Mouse (Mus musculus): Measurements from ENCODE around the gene St6gal1. TPM values are rescaled to one million over a fixed set of nuclear protein-coding genes. Genes with fewer than 3 reads are reported as not detected.

St6gal1 gene
- polyA plus RNA-seq, 1 experiment from 2014 or later, result 19.3 TPM

DNA sequence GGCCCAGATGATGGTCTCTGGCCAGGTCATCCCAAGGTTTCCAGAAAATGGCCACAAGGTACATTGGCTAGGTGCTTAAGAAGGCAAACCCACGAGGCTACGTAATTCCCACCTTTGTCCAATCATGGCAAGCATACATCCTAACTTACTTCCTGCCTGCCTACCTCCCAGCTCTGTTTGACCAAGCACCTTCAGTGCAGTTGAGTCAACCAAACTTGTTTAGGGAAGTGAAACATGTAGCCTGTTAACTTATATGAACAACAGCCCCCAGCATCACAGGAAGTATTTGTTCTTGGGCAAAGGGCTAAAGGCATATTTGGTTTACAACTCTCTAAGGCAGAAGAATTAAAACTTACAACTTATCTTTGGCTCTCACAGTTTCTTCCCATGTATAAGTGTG is 38.7 kb upstream of the St6gal1 start:
- Histone ChIP-seq H3K27ac (ENCODE audit: low read length) (no peak overlapping the region), H3K9ac (ENCODE audit: low read depth, low read length) (no peak overlapping the region), H3K4me2 (ENCODE audit: low read length) (no peak overlapping the region), H3K27me3 (ENCODE audit: control insufficient read depth, insufficient read depth, low read depth, low read length) (no peaks in the 10 kb centered on the region), H3K36me3 (ENCODE audit: control insufficient read depth, insufficient read depth, low read length) (no peaks in the 10 kb centered on the region), H3K4me1 (ENCODE audit: control insufficient read depth, insufficient read depth, low read length) (no peaks in the 10 kb centered on the region), H3K9me3 (replicated peaks; ENCODE audit: control insufficient read depth, low read length, poor library complexity, severe bottlenecking) (no peaks in the 10 kb centered on the region; the same call in 1 of the 2 replicates), H3K4me3 (ENCODE audit: low read depth, low read length) (no peak overlapping the region)
- WGBS, result 93% methylated on average over 2 of the region's 2 CpGs
- no peak for ATAC-seq

DNA sequence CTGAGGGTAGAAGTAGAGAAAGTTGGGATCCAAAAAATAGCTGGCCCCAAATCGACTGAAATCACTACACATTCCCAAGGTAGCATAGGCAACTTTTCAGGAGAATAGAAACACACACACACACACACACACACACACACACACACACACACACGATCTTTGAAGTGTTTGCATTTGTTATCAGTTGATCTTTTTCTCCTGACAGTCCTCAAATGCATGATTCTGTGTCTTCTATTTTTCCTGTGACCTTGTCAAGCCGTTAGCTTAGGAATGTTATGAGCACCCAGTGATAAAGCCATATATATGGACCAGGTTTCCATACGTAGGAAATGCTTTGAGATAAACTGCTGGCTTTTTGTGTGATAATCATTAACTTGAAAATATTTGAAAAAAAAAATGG is 38.1 kb upstream of the St6gal1 start:
- Histone ChIP-seq H3K9ac (ENCODE audit: low read depth, low read length) (no peak overlapping the region), H3K4me1 (ENCODE audit: control insufficient read depth, insufficient read depth, low read length) (no peaks in the 10 kb centered on the region), H3K27me3 (ENCODE audit: control insufficient read depth, insufficient read depth, low read depth, low read length) (no peaks in the 10 kb centered on the region), H3K4me3 (ENCODE audit: low read depth, low read length) (no peak overlapping the region), H3K36me3 (ENCODE audit: control insufficient read depth, insufficient read depth, low read length) (no peaks in the 10 kb centered on the region), H3K27ac (ENCODE audit: low read length) (no peak overlapping the region), H3K9me3 (replicated peaks; ENCODE audit: control insufficient read depth, low read length, poor library complexity, severe bottlenecking) (no peaks in the 10 kb centered on the region; the same call in 1 of the 2 replicates), H3K4me2 (ENCODE audit: low read length) (no peak overlapping the region)
- no peak for ATAC-seq
- WGBS, result 70% methylated on average over 4 of the region's 4 CpGs

DNA sequence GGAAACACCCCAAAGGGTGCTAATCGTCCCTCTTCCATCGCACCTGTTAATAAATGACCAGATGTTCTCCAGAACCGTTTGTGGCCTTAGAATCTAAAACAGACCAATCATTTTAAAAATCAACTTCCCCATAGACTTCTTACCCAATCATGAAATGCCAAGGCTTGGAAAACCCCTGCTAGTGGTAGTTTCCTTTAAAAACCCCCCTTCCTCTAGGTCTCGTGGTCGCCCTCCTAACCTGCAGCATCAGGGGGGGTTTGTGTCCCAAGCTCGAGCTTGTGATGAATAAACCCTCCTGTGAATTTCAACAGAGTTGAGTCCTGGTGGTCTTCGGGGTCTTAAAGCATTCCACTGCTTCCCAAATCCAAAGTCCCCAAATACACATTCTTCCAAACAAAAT is 36.6 kb upstream of the St6gal1 start:
- ATAC-seq, result no peak
- H3K4me1 ChIP-seq (ENCODE audit: control insufficient read depth, insufficient read depth, low read length), result no peaks in the 10 kb centered on the region

DNA sequence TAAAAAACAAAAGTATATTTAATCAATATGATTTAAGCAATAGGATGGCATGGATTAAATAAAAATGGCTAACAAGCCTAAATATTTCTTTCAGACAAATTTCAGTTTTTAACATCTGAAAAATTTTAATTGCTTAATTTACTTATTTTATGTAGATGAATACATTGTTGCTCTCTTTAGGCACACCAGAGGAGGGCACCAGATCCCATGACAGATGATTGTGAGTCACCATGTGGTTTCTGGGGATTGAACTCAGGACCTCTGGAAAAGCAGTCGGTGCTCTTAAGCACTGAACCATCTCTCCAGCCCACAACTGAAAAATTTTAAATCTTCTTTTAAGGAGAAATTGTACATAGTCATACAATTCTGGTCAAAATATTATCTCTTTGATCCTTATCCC is 34.9 kb upstream of the St6gal1 start:
- no peak for ATAC-seq
- Histone ChIP-seq H3K4me2 (ENCODE audit: low read length) (no peak overlapping the region), H3K27me3 (ENCODE audit: control insufficient read depth, insufficient read depth, low read depth, low read length) (no peaks in the 10 kb centered on the region), H3K9me3 (replicated peaks; ENCODE audit: control insufficient read depth, low read length, poor library complexity, severe bottlenecking) (no peaks in the 10 kb centered on the region; the same call in 1 of the 2 replicates), H3K36me3 (ENCODE audit: control insufficient read depth, insufficient read depth, low read length) (no peaks in the 10 kb centered on the region), H3K27ac (ENCODE audit: low read length) (no peak overlapping the region), H3K9ac (ENCODE audit: low read depth, low read length) (no peak overlapping the region), H3K4me1 (ENCODE audit: control insufficient read depth, insufficient read depth, low read length) (no peaks in the 10 kb centered on the region), H3K4me3 (ENCODE audit: low read depth, low read length) (no peak overlapping the region)
- 92% methylated on average over 1 of the region's 1 CpGs for WGBS

More for the DNA sequence above, 36.6 kb upstream of the St6gal1 start:
- H3K27me3 ChIP-seq (ENCODE audit: control insufficient read depth, insufficient read depth, low read depth, low read length), result no peaks in the 10 kb centered on the region
- no peak overlapping the region for H3K4me3 ChIP-seq (ENCODE audit: low read depth, low read length)
- H3K9me3 ChIP-seq (replicated peaks; ENCODE audit: control insufficient read depth, low read length, poor library complexity, severe bottlenecking), result no peaks in the 10 kb centered on the region; the same call in 1 of the 2 replicates
- 84% methylated on average over 7 of the region's 7 CpGs for WGBS
- H3K36me3 ChIP-seq (ENCODE audit: control insufficient read depth, insufficient read depth, low read length), result no peaks in the 10 kb centered on the region
- H3K9ac ChIP-seq (ENCODE audit: low read depth, low read length), result no peak overlapping the region
- H3K27ac ChIP-seq (ENCODE audit: low read length), result no peak overlapping the region
- H3K4me2 ChIP-seq (ENCODE audit: low read length), result no peak overlapping the region

DNA sequence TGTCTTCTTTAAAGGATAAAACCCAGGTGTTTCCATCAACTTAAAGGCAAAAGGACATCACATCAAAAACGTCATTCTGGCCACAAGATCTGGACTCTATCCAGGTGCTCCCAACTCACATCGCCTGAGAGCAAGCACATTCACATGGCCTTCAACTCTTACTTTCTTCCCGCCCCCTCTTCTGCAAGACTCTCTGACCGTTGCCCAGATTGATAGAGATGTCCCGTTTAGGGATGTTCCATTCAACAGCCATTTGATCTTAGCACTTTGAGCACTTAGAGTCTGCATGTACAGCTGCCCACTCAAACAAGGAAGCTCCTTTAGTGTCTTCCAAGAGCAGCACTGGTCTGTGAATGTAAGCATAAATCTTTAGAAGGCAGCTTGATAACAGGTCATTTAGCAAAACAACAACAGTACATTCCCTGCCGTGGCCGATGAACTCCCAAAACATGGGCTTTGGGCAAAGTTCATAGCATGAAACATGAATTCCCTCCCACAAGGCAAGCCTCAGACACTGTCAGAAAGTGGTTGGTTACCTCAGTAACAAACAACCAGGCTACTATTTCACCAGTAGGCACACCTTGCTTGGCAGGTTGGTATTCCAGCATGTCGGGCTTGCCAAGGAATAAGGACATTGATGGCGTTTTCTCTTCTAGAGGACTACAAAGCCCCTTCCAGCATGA is 32.8 kb upstream of the St6gal1 start:
- H3K4me1 ChIP-seq (ENCODE audit: control insufficient read depth, insufficient read depth, low read length), result no peaks in the 10 kb centered on the region
- no peak overlapping the region for H3K4me3 ChIP-seq (ENCODE audit: low read depth, low read length)
- H3K36me3 ChIP-seq (ENCODE audit: control insufficient read depth, insufficient read depth, low read length), result no peaks in the 10 kb centered on the region
- no peaks in the 10 kb centered on the region; the same call in 1 of the 2 replicates for H3K9me3 ChIP-seq (replicated peaks; ENCODE audit: control insufficient read depth, low read length, poor library complexity, severe bottlenecking)
- 87% methylated on average over 9 of the region's 9 CpGs for WGBS
- no peak overlapping the region for H3K27ac ChIP-seq (ENCODE audit: low read length)
- H3K27me3 ChIP-seq (ENCODE audit: control insufficient read depth, insufficient read depth, low read depth, low read length), result no peaks in the 10 kb centered on the region
- ATAC-seq, result no peak
- H3K4me2 ChIP-seq (ENCODE audit: low read length), result no peak overlapping the region
- H3K9ac ChIP-seq (ENCODE audit: low read depth, low read length), result no peak overlapping the region

DNA sequence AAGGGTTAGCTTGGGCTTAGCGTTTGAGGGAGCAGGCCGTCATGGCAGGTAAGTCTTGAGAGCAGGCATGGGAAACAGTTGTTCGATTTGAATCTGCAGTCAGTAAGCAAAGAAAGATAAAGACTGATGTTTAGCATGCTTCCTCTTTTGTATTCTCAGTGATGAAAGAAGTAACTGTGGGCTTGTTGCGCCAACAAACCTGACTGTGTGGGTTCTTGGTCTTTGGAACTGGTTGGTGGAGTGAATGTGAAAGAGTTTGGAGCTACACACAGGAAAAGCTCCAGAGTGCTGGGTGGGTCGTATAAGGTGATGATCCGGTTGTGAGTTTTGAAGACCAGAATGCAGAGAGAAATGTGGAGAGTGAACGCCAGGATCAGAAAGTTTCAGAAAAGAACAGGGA is 28.9 kb upstream of the St6gal1 start:
- H3K27ac ChIP-seq (ENCODE audit: low read length), result no peak overlapping the region
- 88% methylated on average over 7 of the region's 7 CpGs for WGBS
- ATAC-seq, result no peak
- H3K9me3 ChIP-seq (replicated peaks; ENCODE audit: control insufficient read depth, low read length, poor library complexity, severe bottlenecking), result no peaks in the 10 kb centered on the region
- no peaks in the 10 kb centered on the region for H3K27me3 ChIP-seq (ENCODE audit: control insufficient read depth, insufficient read depth, low read depth, low read length)
- H3K4me3 ChIP-seq (ENCODE audit: low read depth, low read length), result no peak overlapping the region
- H3K4me2 ChIP-seq (ENCODE audit: low read length), result no peak overlapping the region
- no peaks in the 10 kb centered on the region for H3K36me3 ChIP-seq (ENCODE audit: control insufficient read depth, insufficient read depth, low read length)
- no peaks in the 10 kb centered on the region for H3K4me1 ChIP-seq (ENCODE audit: control insufficient read depth, insufficient read depth, low read length)
- no peak overlapping the region for H3K9ac ChIP-seq (ENCODE audit: low read depth, low read length)

DNA sequence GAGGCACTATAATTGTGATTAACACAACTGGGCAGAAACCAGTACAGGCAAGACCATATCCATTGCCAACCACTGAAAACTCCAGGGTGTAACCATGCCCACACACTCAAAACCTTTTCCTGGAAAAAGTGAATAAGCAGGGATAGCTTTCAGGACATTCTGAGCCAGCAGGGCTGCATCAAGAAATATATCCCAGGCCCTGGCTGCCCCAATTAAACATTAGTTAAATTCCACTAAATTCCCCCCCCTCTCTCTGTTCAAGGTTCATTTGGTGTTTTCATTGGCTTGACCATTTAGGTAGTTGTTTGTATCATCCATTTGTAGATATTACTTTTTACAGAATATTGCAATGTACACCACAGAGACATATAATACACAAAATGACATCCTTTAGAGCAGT is 28.2 kb upstream of the St6gal1 start:
- no peak overlapping the region for H3K4me2 ChIP-seq (ENCODE audit: low read length)

DNA sequence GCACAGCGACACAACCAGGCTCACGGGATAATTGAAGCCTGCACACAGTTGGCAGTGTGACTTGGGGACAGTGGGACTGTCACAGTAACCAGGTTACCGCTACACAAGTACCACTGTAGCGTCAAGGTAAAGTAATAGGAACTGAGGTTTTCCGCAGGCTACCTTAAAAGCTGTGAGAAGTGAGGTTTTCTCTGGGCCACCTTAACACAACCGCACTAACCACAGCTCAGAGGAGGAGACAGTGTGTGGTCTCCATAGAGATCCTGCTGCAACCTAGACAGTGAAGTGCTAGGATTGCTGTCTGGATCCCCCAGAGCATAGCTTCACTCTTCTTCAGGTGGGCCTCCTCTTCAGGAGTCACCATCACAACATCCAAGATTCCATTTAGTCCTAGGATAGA is 27.7 kb upstream of the St6gal1 start:
- no peak overlapping the region for H3K4me2 ChIP-seq (ENCODE audit: low read length)
- H3K27ac ChIP-seq (ENCODE audit: low read length), result no peak overlapping the region
- 93% methylated on average over 6 of the region's 6 CpGs for WGBS
- no peaks in the 10 kb centered on the region for H3K4me1 ChIP-seq (ENCODE audit: control insufficient read depth, insufficient read depth, low read length)
- no peaks in the 10 kb centered on the region for H3K9me3 ChIP-seq (replicated peaks; ENCODE audit: control insufficient read depth, low read length, poor library complexity, severe bottlenecking)
- no peaks in the 10 kb centered on the region for H3K36me3 ChIP-seq (ENCODE audit: control insufficient read depth, insufficient read depth, low read length)
- ATAC-seq, result no peak
- no peak overlapping the region for H3K4me3 ChIP-seq (ENCODE audit: low read depth, low read length)
- no peaks in the 10 kb centered on the region for H3K27me3 ChIP-seq (ENCODE audit: control insufficient read depth, insufficient read depth, low read depth, low read length)
- H3K9ac ChIP-seq (ENCODE audit: low read depth, low read length), result no peak overlapping the region

More for the DNA sequence above, 28.2 kb upstream of the St6gal1 start:
- H3K4me1 ChIP-seq (ENCODE audit: control insufficient read depth, insufficient read depth, low read length), result no peaks in the 10 kb centered on the region
- no peaks in the 10 kb centered on the region for H3K36me3 ChIP-seq (ENCODE audit: control insufficient read depth, insufficient read depth, low read length)
- ATAC-seq, result no peak
- no peaks in the 10 kb centered on the region for H3K9me3 ChIP-seq (replicated peaks; ENCODE audit: control insufficient read depth, low read length, poor library complexity, severe bottlenecking)
- H3K27me3 ChIP-seq (ENCODE audit: control insufficient read depth, insufficient read depth, low read depth, low read length), result no peaks in the 10 kb centered on the region
- H3K9ac ChIP-seq (ENCODE audit: low read depth, low read length), result no peak overlapping the region
- H3K27ac ChIP-seq (ENCODE audit: low read length), result no peak overlapping the region
- no peak overlapping the region for H3K4me3 ChIP-seq (ENCODE audit: low read depth, low read length)

DNA sequence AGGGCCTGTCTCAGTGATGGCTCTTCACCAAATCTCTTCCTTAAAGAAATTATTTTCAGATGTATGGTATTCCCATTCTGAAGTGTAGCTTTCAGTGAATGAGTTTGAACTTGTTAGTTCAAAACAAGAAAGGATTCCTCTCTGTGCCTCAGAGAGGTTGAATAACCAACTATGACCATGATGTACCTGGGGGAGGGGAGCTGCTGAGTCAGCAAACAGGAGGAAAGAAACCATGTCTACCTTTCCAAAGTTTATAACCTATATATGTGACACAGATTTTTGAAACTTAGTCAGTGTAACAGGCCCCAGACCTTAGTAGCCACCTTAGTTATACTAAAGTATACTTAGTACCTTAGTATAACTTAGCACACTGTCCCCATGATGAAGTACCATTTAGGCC is 23.0 kb upstream of the St6gal1 start:
- H3K4me2 ChIP-seq (ENCODE audit: low read length), result no peak overlapping the region
- ATAC-seq, result no peak
- H3K27ac ChIP-seq (ENCODE audit: low read length), result no peak overlapping the region
- H3K4me1 ChIP-seq (ENCODE audit: control insufficient read depth, insufficient read depth, low read length), result no peaks in the 10 kb centered on the region
- H3K4me3 ChIP-seq (ENCODE audit: low read depth, low read length), result no peak overlapping the region
- H3K36me3 ChIP-seq (ENCODE audit: control insufficient read depth, insufficient read depth, low read length), result no peaks in the 10 kb centered on the region
- no peaks in the 10 kb centered on the region for H3K9me3 ChIP-seq (replicated peaks; ENCODE audit: control insufficient read depth, low read length, poor library complexity, severe bottlenecking)
- H3K27me3 ChIP-seq (ENCODE audit: control insufficient read depth, insufficient read depth, low read depth, low read length), result no peaks in the 10 kb centered on the region
- H3K9ac ChIP-seq (ENCODE audit: low read depth, low read length), result no peak overlapping the region

Data from midbrain, embryonic 16.5 days (tissue).